Mouse (Mus musculus): ENCODE measurements at regions not wholly inside any gene's neighbourhood (a gene's known extent, or its start where the extent isn't known, plus 50 kb on each side); places are given as distances from the start of the nearest gene placed in this dataset.
A peak's percentile ranks its signal among the peaks of the same experiment; 100 is the strongest.

DNA sequence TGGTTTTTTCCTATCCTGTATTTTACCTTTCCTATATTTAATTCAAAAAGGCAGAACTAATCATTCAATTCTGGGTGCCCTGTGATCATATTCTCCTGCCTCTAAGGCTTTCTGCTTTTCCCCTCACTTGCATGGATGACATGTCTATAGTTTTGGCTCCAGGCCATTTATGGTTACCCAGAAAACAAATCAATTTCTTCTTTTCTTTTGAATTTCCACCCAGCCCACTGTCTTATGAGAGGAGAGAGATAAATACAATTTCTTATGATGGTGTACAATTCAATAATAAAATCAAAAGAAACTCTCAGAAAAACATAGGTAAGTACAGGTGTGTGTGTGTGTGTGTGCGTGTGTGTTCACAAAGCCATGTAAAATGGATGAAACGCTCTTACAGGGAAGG is 187.3 kb upstream of the Gm11146 start:
- Histone ChIP-seq H3K27ac (no peak overlapping the region), H3K27me3 (no peaks in the 10 kb centered on the region), H3K4me2 (no peak overlapping the region), H3K4me3 (no peak overlapping the region), H3K4me1 (no peaks in the 10 kb centered on the region), H3K9me3 (no peaks in the 10 kb centered on the region), H3K36me3 (no peaks in the 10 kb centered on the region), H3K9ac (no peak overlapping the region)
- 90% methylated on average over 2 of the region's 2 CpGs for WGBS
- ATAC-seq (ENCODE audit: borderline replicate concordance, extremely low read depth, low FRiP score, low TSS enrichment) = no peak

DNA sequence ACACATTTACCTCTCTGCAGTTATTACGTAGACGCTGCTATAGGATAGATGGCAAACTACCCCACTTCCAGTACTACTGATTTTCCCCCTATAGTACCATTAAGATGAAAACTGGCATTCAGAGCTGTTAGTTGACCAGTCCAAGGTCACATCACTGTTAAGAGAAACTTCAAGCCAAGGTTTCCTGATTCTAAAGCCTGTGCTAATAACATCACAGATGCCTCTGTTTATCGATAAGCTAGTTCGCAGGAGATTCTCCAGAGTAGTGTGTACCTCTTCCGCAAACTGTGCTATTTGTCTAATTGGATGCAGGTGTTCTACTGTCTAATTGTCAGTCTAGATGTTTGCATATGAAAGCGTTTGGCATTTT is 186.9 kb upstream of the Gm11146 start:
- H3K4me3 ChIP-seq = no peak overlapping the region
- no peak overlapping the region for H3K4me2 ChIP-seq
- H3K9me3 ChIP-seq = no peaks in the 10 kb centered on the region
- 88% methylated on average over 6 of the region's 6 CpGs for WGBS
- H3K27me3 ChIP-seq = no peaks in the 10 kb centered on the region
- no peaks in the 10 kb centered on the region for H3K36me3 ChIP-seq
- no peak for ATAC-seq (ENCODE audit: borderline replicate concordance, extremely low read depth, low FRiP score, low TSS enrichment)
- no peak overlapping the region for H3K27ac ChIP-seq
- no peak overlapping the region for H3K9ac ChIP-seq
- H3K4me1 ChIP-seq = no peaks in the 10 kb centered on the region

DNA sequence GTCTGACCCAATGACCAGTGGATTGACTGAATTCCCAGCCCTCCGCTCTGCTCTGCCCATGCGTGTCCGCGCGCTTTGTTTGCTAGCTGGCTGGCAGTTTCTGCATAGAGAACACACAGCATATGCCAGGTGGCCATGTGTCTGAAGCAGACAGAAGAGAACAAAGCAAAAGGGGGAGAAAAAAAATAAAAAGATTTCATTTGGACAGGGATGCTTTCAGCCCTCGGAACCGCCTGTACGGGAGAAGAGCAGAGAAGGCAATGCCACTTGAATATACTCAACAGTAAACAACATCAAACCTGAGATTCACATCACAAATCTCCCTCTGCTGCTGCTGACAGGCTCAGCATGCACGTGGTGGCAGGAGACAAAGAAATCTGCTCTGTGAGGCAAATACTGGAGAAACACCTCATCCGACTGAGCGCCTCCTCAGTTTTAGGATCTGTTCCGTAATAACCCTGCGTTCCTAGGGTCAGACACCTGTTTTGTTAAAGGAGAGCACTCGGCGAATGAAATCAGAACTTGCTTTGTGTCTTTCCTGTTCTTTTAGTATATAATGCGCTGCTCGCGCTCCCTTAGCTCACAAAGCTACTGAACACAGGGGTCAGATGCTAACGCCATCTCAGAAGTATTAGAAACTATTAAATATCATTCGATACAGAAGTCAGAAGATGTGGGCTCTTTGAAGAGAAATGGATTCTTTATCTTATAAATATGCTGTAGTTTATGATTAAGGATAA is 186.3 kb upstream of the Gm11146 start:
- no peaks in the 10 kb centered on the region for H3K4me1 ChIP-seq
- no peak for ATAC-seq (ENCODE audit: borderline replicate concordance, extremely low read depth, low FRiP score, low TSS enrichment)
- 82% methylated on average over 20 of the region's 20 CpGs for WGBS
- no peak overlapping the region for H3K9ac ChIP-seq
- H3K27me3 ChIP-seq = no peaks in the 10 kb centered on the region
- no peaks in the 10 kb centered on the region for H3K36me3 ChIP-seq
- H3K4me2 ChIP-seq = no peak overlapping the region
- no peak overlapping the region for H3K27ac ChIP-seq
- no peak overlapping the region for H3K4me3 ChIP-seq
- H3K9me3 ChIP-seq = no peaks in the 10 kb centered on the region

DNA sequence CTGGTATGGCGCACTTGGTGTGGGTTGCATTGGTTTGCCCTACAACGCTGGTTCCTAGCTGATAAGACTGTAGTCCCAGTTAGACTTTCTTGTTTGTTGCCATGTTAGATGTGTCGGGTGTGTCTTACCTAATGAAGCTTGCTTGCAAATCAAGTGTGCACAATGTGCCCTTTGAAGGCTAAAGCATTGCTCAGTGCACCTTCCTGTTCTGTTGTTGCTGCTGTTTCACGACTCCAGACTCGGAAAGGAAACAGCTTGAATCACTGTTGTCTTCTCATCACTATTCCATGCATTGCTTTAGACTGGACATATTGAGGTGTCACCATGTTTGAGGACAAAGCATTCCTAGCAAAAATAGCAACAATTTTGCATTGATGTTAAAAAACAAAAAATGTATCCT is 185.1 kb upstream of the Gm11146 start:
- H3K27me3 ChIP-seq = no peaks in the 10 kb centered on the region
- no peak overlapping the region for H3K4me3 ChIP-seq
- no peak for ATAC-seq (ENCODE audit: borderline replicate concordance, extremely low read depth, low FRiP score, low TSS enrichment)
- no peak overlapping the region for H3K4me2 ChIP-seq
- no peak overlapping the region for H3K27ac ChIP-seq
- H3K4me1 ChIP-seq = no peaks in the 10 kb centered on the region
- no peaks in the 10 kb centered on the region for H3K36me3 ChIP-seq
- H3K9me3 ChIP-seq = no peaks in the 10 kb centered on the region
- 88% methylated on average over 5 of the region's 5 CpGs for WGBS
- H3K9ac ChIP-seq = no peak overlapping the region

DNA sequence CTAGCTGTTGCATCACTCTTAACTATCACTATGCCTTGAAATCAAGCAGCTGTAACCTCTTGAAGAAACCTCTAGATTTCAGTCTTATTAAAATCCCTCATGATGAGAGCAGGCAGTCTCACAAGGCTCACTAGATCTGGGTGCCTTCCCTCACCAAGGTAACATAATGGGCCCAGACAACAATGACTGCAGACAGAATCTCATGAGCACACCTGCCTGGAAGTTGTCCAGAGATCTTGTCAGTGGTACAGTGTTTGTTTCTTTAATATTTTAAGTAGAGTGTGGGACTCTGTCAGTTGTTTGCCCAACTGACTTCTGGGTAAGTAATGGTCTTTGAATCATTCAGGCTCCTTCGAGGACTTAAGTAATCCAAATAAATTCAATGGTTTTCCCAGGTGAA is 177.1 kb upstream of the Gm11146 start:
- H3K27me3 ChIP-seq = no peaks in the 10 kb centered on the region
- H3K9ac ChIP-seq = no peak overlapping the region
- no peak overlapping the region for H3K4me2 ChIP-seq
- no peak overlapping the region for H3K27ac ChIP-seq
- no peak for ATAC-seq (ENCODE audit: borderline replicate concordance, extremely low read depth, low FRiP score, low TSS enrichment)
- no peak overlapping the region for H3K4me3 ChIP-seq
- no peaks in the 10 kb centered on the region for H3K4me1 ChIP-seq
- H3K9me3 ChIP-seq = no peaks in the 10 kb centered on the region
- no peaks in the 10 kb centered on the region for H3K36me3 ChIP-seq
- WGBS = 29% methylated on average over 1 of the region's 1 CpGs

DNA sequence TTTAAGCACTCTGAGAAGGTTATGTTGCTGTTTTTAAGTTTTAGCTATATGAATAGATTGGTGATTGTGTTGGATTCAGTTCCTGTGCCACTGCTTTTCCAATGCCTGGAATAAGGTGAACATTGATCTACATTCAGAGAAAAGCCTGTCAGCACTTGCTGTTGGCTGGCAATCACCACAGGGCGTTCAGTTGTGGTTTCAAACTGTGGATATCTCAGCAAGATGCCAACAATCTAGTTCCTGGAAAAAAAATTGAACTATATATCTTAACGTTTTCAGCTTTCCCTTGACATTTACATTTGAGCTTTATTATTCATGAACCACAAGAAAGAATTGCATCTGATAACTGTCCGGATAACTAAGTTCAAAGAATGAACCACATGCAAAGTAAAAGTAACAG is 170.2 kb upstream of the Gm11146 start:
- 70% methylated on average over 3 of the region's 3 CpGs for WGBS
- no peaks in the 10 kb centered on the region for H3K4me1 ChIP-seq
- H3K4me3 ChIP-seq = no peak overlapping the region
- ATAC-seq (ENCODE audit: borderline replicate concordance, extremely low read depth, low FRiP score, low TSS enrichment) = no peak
- no peaks in the 10 kb centered on the region for H3K27me3 ChIP-seq
- no peak overlapping the region for H3K4me2 ChIP-seq
- H3K9me3 ChIP-seq = no peaks in the 10 kb centered on the region
- no peaks in the 10 kb centered on the region for H3K36me3 ChIP-seq
- no peak overlapping the region for H3K9ac ChIP-seq
- no peak overlapping the region for H3K27ac ChIP-seq

DNA sequence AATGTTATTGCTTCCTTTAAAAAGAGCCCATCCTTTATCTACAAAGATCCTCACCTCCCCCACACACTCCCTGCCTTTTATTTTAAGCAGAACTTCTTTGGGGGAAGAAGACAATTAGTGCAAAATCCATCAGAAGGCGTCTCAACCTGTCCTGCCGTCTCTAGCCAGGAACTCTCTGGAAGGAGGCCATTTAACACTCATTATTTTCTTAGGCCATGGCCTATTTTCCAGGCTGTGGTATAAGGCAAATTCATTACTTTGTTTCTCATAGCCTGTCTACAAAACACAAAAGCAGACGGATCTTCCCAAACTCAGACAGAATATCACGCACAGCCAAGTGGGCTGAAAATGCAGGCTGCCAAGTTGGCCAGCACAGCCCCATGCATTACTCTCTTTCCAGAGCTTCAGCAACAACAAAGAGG is 159.0 kb upstream of the Gm11146 start:
- no peak overlapping the region for H3K27ac ChIP-seq
- H3K9me3 ChIP-seq = no peaks in the 10 kb centered on the region
- 0 out of 2 replicates have a peak, but pooled peaks cover 5% of the 10 kb centered on the region for H3K4me1 ChIP-seq
- H3K4me3 ChIP-seq = no peak overlapping the region
- H3K9ac ChIP-seq = no peak overlapping the region
- no peaks in the 10 kb centered on the region for H3K36me3 ChIP-seq
- no peaks in the 10 kb centered on the region for H3K27me3 ChIP-seq
- 37% methylated on average over 4 of the region's 4 CpGs for WGBS
- no peak overlapping the region for H3K4me2 ChIP-seq
- peak; percentile 55 for ATAC-seq (ENCODE audit: borderline replicate concordance, extremely low read depth, low FRiP score, low TSS enrichment)

DNA sequence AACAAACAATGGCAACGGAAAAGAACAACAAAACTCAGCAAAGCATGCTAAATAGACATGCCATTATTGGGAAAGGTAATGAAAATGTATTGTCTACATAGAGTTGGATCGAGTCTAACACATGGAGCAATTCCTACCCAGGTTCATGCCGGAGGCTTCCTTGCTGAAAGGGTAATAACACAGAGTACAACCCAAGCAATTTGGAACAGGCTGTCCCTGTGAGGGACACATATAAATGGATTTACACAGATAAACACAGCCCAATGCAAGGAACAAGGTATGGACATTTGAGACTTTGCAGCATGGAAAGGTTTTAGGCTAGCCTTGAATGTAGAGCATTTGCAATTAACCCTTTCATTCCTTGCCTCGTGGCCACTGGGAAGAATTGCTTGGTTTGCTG is 158.6 kb upstream of the Gm11146 start:
- H3K27ac ChIP-seq = no peak overlapping the region
- no peaks in the 10 kb centered on the region for H3K36me3 ChIP-seq
- H3K9me3 ChIP-seq = no peaks in the 10 kb centered on the region
- H3K4me3 ChIP-seq = no peak overlapping the region
- no peak for ATAC-seq (ENCODE audit: borderline replicate concordance, extremely low read depth, low FRiP score, low TSS enrichment)
- H3K27me3 ChIP-seq = no peaks in the 10 kb centered on the region
- H3K4me2 ChIP-seq = no peak overlapping the region
- H3K9ac ChIP-seq = no peak overlapping the region
- 0 out of 2 replicates have a peak, but pooled peaks cover 5% of the 10 kb centered on the region for H3K4me1 ChIP-seq
- WGBS = 74% methylated on average over 4 of the region's 4 CpGs

DNA sequence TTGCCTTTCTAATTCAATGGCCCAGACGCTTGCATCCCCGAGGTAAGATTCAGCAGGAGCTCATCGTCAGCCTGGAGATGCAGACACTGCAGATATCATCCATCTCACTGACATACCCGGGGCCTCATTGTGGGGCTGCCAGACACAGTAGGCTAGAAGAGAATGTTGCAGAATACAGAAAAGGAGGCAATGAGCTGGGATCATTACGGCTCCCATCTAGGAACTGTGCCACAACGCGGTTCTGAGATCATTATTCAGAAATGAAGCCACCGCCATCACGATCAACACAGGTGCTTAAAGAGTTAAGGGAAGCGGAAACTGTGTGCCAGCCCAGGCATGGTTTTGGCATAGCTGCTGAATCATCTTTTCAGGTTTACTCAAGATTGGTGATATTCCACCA is 158.1 kb upstream of the Gm11146 start:
- 54% methylated on average over 10 of the region's 10 CpGs for WGBS
- no peaks in the 10 kb centered on the region for H3K27me3 ChIP-seq

DNA sequence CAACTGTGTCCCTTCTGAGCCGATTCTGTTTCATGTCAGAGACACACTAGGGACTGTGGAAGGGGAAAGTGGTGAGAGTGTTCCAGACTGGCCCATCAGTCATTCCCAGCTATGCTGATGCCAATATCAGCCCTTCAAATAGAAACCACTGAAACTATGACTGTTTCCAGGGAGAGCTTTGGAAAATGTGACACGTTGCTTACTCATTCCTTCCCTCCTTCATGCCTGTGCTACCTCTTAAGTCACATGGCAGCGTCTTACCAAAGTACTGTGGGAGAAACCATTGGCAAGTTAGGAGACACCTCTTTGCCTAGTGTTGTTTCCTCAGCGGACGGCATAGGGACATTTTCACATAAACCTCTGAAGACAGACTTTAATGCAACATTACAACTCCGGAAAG is 153.0 kb upstream of the Gm11146 start:
- Histone ChIP-seq H3K36me3 (no peaks in the 10 kb centered on the region), H3K27me3 (no peaks in the 10 kb centered on the region), H3K4me2 (no peak overlapping the region), H3K9ac (no peak overlapping the region), H3K4me3 (no peak overlapping the region), H3K9me3 (no peaks in the 10 kb centered on the region), H3K27ac (no peak overlapping the region), H3K4me1 (no peaks in the 10 kb centered on the region)
- ATAC-seq (ENCODE audit: borderline replicate concordance, extremely low read depth, low FRiP score, low TSS enrichment) = no peak
- 72% methylated on average over 6 of the region's 6 CpGs for WGBS

More for the DNA sequence above, 158.1 kb upstream of the Gm11146 start:
- Histone ChIP-seq H3K9ac (no peak overlapping the region), H3K27ac (no peak overlapping the region), H3K4me1 (0 out of 2 replicates have a peak, but pooled peaks cover 5% of the 10 kb centered on the region), H3K9me3 (no peaks in the 10 kb centered on the region), H3K4me2 (no peak overlapping the region), H3K36me3 (no peaks in the 10 kb centered on the region), H3K4me3 (no peak overlapping the region)
- no peak for ATAC-seq (ENCODE audit: borderline replicate concordance, extremely low read depth, low FRiP score, low TSS enrichment)

DNA sequence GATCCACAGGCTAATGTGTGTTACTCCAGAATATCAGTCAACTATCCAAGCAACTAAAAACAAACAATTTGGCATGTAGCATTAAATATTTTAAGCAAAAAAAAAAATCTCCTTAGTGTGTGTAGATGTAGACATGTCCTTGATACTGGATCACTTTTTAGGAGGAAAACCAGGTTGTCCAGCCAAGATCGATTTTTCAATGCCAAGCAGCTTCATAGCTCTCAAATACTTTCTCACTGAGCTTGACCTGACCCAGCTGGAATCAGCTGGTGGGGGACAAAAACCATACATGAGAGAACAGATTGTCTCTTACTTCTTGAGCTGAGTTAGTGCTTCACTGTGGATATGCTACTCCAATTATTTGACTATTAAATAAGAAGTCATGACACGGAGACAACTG is 147.6 kb upstream of the Gm11146 start:
- Histone ChIP-seq H3K9ac (no peak overlapping the region), H3K4me1 (no peaks in the 10 kb centered on the region), H3K4me2 (no peak overlapping the region), H3K9me3 (no peaks in the 10 kb centered on the region), H3K27me3 (no peaks in the 10 kb centered on the region), H3K36me3 (no peaks in the 10 kb centered on the region), H3K27ac (no peak overlapping the region), H3K4me3 (no peak overlapping the region)
- no peak; the same call in 1 of the 2 replicates for ATAC-seq (ENCODE audit: borderline replicate concordance, extremely low read depth, low FRiP score, low TSS enrichment)
- 64% methylated on average over 2 of the region's 2 CpGs for WGBS

DNA sequence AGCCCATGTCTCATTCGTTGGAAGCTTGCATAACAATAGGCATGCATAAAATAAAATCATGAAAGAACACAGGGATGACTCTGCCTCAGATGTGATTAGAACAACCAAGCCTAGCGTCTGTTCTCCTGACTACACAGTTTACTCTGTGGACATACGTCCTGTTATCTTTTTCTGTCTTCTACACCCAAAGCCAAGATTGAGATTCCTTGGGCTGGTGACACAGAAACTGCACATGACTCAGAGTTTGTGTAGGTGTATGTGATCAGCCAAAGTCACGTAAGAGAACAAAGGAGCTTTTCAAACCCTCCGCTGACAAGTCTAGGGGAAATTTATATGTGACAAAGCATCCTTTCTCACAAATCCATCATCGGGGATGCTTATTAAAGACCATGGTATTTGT is 141.9 kb upstream of the Gm11146 start:
- ATAC-seq (ENCODE audit: borderline replicate concordance, extremely low read depth, low FRiP score, low TSS enrichment) = no peak
- H3K27me3 ChIP-seq = no peaks in the 10 kb centered on the region
- no peak overlapping the region for H3K4me3 ChIP-seq
- H3K9me3 ChIP-seq = no peaks in the 10 kb centered on the region
- no peak overlapping the region for H3K9ac ChIP-seq
- no peak overlapping the region for H3K4me2 ChIP-seq
- H3K4me1 ChIP-seq = no peaks in the 10 kb centered on the region
- no peaks in the 10 kb centered on the region for H3K36me3 ChIP-seq
- no peak overlapping the region for H3K27ac ChIP-seq
- WGBS = 81% methylated on average over 6 of the region's 6 CpGs

DNA sequence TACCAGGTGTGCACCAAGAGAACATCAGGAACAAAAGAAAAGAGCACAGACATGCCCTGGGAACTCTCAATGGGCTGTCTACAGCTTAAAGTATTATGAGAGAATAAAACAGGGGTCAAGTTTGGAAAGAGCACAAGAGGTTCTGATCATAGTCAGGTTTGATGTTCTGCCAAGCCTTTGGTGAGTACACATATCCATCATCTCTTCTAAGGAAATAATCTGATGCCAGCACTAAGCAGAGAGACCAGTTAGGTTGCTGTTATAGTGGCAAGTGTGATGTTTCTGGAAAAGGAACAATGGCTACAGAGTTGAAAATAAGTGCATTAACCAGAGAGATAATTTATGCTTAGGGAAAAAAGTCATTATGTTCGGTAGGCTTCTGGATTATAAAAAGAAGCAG is 136.9 kb upstream of the Gm11146 start:
- 55% methylated on average over 1 of the region's 1 CpGs for WGBS
- Histone ChIP-seq H3K36me3 (no peaks in the 10 kb centered on the region), H3K4me1 (no peaks in the 10 kb centered on the region), H3K9me3 (no peaks in the 10 kb centered on the region), H3K4me2 (no peak overlapping the region), H3K4me3 (no peak overlapping the region), H3K27me3 (no peaks in the 10 kb centered on the region), H3K27ac (no peak overlapping the region), H3K9ac (no peak overlapping the region)
- ATAC-seq (ENCODE audit: borderline replicate concordance, extremely low read depth, low FRiP score, low TSS enrichment) = no peak
